Mouse (Mus musculus) ES-Bruce4 (cell line): ENCODE measurements at regions not wholly inside any gene's neighbourhood (a gene's known extent, or its start where the extent isn't known, plus 50 kb on each side); places are given as distances from the start of the nearest gene placed in this dataset.

Source experiments
- CTCF ChIP-seq: IDR thresholded peaks from one replicate; pipeline ENCODE4 v1.8.1; 2011; ENCODE audit warnings: low read depth, low read length
- POLR2A ChIP-seq: IDR thresholded peaks from one replicate; pipeline ENCODE4 v1.8.1; 2011; ENCODE audit warnings: low read length; ENCODE audit not compliant: insufficient read depth

GRCm38 (mm10) chr10:12285679-12286078 lies 583.5 kb downstream of the Utrn start:
- TF ChIP-seq POLR2A, result no peak
- TF ChIP-seq CTCF, result no peak
